Mouse (Mus musculus) stomach, postnatal 0 days (tissue): Measurements from ENCODE around the gene Gm20538.

ENCODE experiments used
- CTCF ChIP-seq: IDR thresholded peaks from 2 replicates; pipeline ENCODE4 v1.5.1; 2016; ENCODE audit warnings: antibody characterized with exemption, low read depth, mild to moderate bottlenecking, moderate library complexity
- EP300 ChIP-seq: optimal IDR thresholded peaks from 2 replicates; pipeline ENCODE3; 2016; ENCODE audit warnings: antibody characterized with exemption

GRCm38 (mm10) chr19:44591638-44592037 is 39.0 kb upstream of the Gm20538 start:
- TF ChIP-seq CTCF (no peak), EP300 (no peak)
